ENCODE assay signal across 11 mouse cellular contexts in the genomic region with DNA sequence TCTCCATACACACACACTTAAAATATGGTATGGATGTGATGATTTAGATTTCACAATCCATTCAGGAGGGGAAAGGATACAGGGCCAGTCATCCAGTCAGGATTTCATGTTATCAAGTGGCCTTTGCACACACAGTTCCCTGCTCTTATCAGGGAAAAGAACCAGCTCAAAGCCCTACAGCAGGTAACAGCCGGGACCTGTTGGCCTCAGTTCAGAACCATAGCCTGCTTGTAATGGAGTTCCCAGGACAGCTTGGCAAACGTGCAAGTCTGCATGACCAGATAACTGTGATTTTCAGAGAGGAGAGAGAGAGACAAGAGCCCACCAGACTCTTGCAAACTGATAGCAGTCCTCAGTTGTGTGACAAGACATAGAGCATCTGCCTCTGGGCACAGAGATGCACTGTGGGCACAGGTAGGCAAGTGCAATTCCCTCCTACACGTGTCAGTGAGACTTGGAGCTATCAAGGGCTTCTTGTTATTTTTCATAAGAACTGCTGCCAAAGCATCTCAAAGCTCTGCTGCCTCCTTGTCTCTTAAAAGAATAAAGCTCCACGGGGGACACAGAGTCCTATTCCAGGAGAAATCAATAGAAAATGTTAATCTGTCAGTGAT.
A peak's percentile ranks its signal among the peaks of the same experiment; 100 is the strongest.
DNase-seq lines count a peak whose midpoint lies in the region; ATAC-seq lines count a peak whose summit lies in the region.
"Had no signal": no experiment of that assay in that cellular context is flagged by ENCODE, and none has a peak within 500 bp of the region (broad histone marks: within the 10 kb centered on the region; RNA-seq: fewer than 3 reads in every experiment).

No protein-coding gene starts in this region.

- WGBS in heart, embryonic 13.5 days = 16% methylated on average over 4 of the region's 4 CpGs
- WGBS in heart, embryonic 10.5 days = 29% methylated on average over 4 of the region's 4 CpGs
- 8% methylated on average over 4 of the region's 4 CpGs for WGBS in midbrain, embryonic 16.5 days
- 14% methylated on average over 4 of the region's 4 CpGs for WGBS in midbrain, embryonic 14.5 days

- no peaks in the 10 kb centered on the region for H3K9me3 ChIP-seq in heart, embryonic 13.5 days
- no peaks in the 10 kb centered on the region for H3K9me3 ChIP-seq in heart, embryonic 10.5 days
- H3K9me3 ChIP-seq in midbrain, embryonic 16.5 days (replicated peaks; ENCODE audit: control insufficient read depth, low read length, poor library complexity, severe bottlenecking) = no peaks in the 10 kb centered on the region
- no peaks in the 10 kb centered on the region for H3K9me3 ChIP-seq in midbrain, embryonic 14.5 days (ENCODE audit: control insufficient read depth, low read length)
- H3K9me3 ChIP-seq: megakaryocyte, embryonic 14.5 days had no signal

- H3K9ac ChIP-seq in heart, embryonic 13.5 days = 0 out of 2 replicates have a peak overlapping the region, but pooled peaks have one; percentile 28
- H3K9ac ChIP-seq in midbrain, embryonic 16.5 days (ENCODE audit: low read depth, low read length) = no peak overlapping the region
- no peak overlapping the region for H3K9ac ChIP-seq in midbrain, embryonic 14.5 days (replicated peaks; ENCODE audit: low read length)
- H3K9ac ChIP-seq: liver, embryonic 14.5 days had no signal

- no peak overlapping the region for H3K4me3 ChIP-seq in heart, embryonic 13.5 days
- H3K4me3 ChIP-seq in heart, embryonic 10.5 days = no peak overlapping the region
- H3K4me3 ChIP-seq in midbrain, embryonic 16.5 days (ENCODE audit: low read depth, low read length) = no peak overlapping the region
- H3K4me3 ChIP-seq in midbrain, embryonic 14.5 days (replicated peaks; ENCODE audit: low read depth, low read length) = no peak overlapping the region
- H3K4me3 ChIP-seq: megakaryocyte, embryonic 14.5 days had no signal

- H3K36me3 ChIP-seq in heart, embryonic 13.5 days = no peaks in the 10 kb centered on the region
- no peaks in the 10 kb centered on the region for H3K36me3 ChIP-seq in heart, embryonic 10.5 days
- H3K36me3 ChIP-seq in midbrain, embryonic 16.5 days (ENCODE audit: control insufficient read depth, insufficient read depth, low read length) = no peaks in the 10 kb centered on the region
- H3K36me3 ChIP-seq in midbrain, embryonic 14.5 days (ENCODE audit: control insufficient read depth, insufficient read depth, low read length) = no peaks in the 10 kb centered on the region

- H3K27me3 ChIP-seq in heart, embryonic 13.5 days (replicated peaks) = no peaks in the 10 kb centered on the region
- no peaks in the 10 kb centered on the region for H3K27me3 ChIP-seq in heart, embryonic 10.5 days (ENCODE audit: insufficient read depth, poor library complexity, severe bottlenecking)
- no peaks in the 10 kb centered on the region for H3K27me3 ChIP-seq in midbrain, embryonic 16.5 days (ENCODE audit: control insufficient read depth, insufficient read depth, low read depth, low read length)
- no peaks in the 10 kb centered on the region for H3K27me3 ChIP-seq in midbrain, embryonic 14.5 days (ENCODE audit: control insufficient read depth, insufficient read depth, low read length)

- ATAC-seq in heart, embryonic 13.5 days (ENCODE audit: extremely low read depth, insufficient number of reproducible peaks, low FRiP score, low TSS enrichment) = no peak
- ATAC-seq in midbrain, embryonic 16.5 days = peak; percentile 62
- ATAC-seq in midbrain, embryonic 14.5 days (ENCODE audit: low FRiP score, low TSS enrichment) = no peak
- ATAC-seq in megakaryocyte-erythroid progenitor cell, adult 5-6 weeks (replicated peaks; ENCODE audit: low FRiP score, low TSS enrichment, poor library complexity, severe bottlenecking) = 0 out of 2 replicates have a peak, but pooled peaks have one; percentile 18

- H3K4me1 ChIP-seq in heart, embryonic 13.5 days = peaks cover 38% of the 10 kb centered on the region
- peaks cover 36% of the 10 kb centered on the region for H3K4me1 ChIP-seq in heart, embryonic 10.5 days
- peaks cover 13% of the 10 kb centered on the region; the same call in 1 of the 2 replicates for H3K4me1 ChIP-seq in midbrain, embryonic 16.5 days (ENCODE audit: control insufficient read depth, insufficient read depth, low read length)
- H3K4me1 ChIP-seq in midbrain, embryonic 14.5 days (ENCODE audit: control insufficient read depth, insufficient read depth, low read length) = peaks cover 9% of the 10 kb centered on the region; the same call in 1 of the 2 replicates

- no peak for DNase-seq in heart, embryonic 10.5 days (ENCODE audit: low spot score)
- DNase-seq in midbrain, embryonic 14.5 days = no peak
- DNase-seq in cerebellum, postnatal 10 days = peak; percentile 90 to 93
- DNase-seq in gastrocnemius, postnatal 10 days = no peak
- DNase-seq: layer of hippocampus, adult 9-11 months; thymus, adult 2 months had no signal

- H3K4me2 ChIP-seq in heart, embryonic 13.5 days = no peak overlapping the region
- no peak overlapping the region for H3K4me2 ChIP-seq in midbrain, embryonic 16.5 days (ENCODE audit: low read length)
- no peak overlapping the region for H3K4me2 ChIP-seq in midbrain, embryonic 14.5 days (ENCODE audit: low read length)

- no peak overlapping the region for H3K27ac ChIP-seq in heart, embryonic 13.5 days (replicated peaks)
- no peak overlapping the region for H3K27ac ChIP-seq in heart, embryonic 10.5 days
- H3K27ac ChIP-seq in midbrain, embryonic 16.5 days (ENCODE audit: low read length) = no peak overlapping the region
- H3K27ac ChIP-seq in midbrain, embryonic 14.5 days (replicated peaks; ENCODE audit: low read depth, low read length) = no peak overlapping the region
- H3K27ac ChIP-seq: liver, embryonic 14.5 days had no signal

Comparison
In these comparisons a context has a peak if more than half of its experiments do, and no peak if none do; other contexts are left out.
1. ATAC-seq: peak in midbrain, embryonic 16.5 days (single experiment) and megakaryocyte-erythroid progenitor cell, adult 5-6 weeks (single experiment); none in heart, embryonic 13.5 days (single experiment) and midbrain, embryonic 14.5 days (single experiment).
2. DNase-seq: peak in cerebellum, postnatal 10 days (2 of 2); none in heart, embryonic 10.5 days (single experiment), midbrain, embryonic 14.5 days (single experiment) and gastrocnemius, postnatal 10 days (single experiment).